Mouse (Mus musculus) limb, embryonic 15.5 days (tissue): ENCODE measurements around the gene Olfr103. TPM values are rescaled to one million over a fixed set of nuclear protein-coding genes. Genes with fewer than 3 reads are reported as not detected.

ENCODE experiments used
- ATAC-seq: fragments of 200-750 bp; cut with Nextera tagmentation; 2 replicates; pipeline ENCODE4 v1.8.0; 2017; ENCODE audit warnings: low read depth, moderate TSS enrichment; ENCODE audit not compliant: insufficient number of reproducible peaks, low FRiP score, low TSS enrichment
- H3K27ac ChIP-seq: fragments of 300-500 bp; sonication (generic); 2 replicates; pipeline ENCODE4 v1.5.1; 2015; ENCODE audit warnings: moderate library complexity, mild to moderate bottlenecking, inconsistent platforms
- H3K27me3 ChIP-seq: fragments of 300-500 bp; sonication (generic); 2 replicates; pipeline ENCODE4 v1.6.1; 2015; ENCODE audit warnings: inconsistent platforms
- H3K36me3 ChIP-seq: fragments of 300-500 bp; sonication (generic); 2 replicates; pipeline ENCODE4 v1.6.1; 2015; ENCODE audit warnings: inconsistent platforms
- H3K4me1 ChIP-seq: fragments of 300-500 bp; sonication (generic); 2 replicates; pipeline ENCODE4 v1.6.1; 2015; ENCODE audit warnings: inconsistent platforms
- H3K4me2 ChIP-seq: fragments of 300-500 bp; sonication (generic); 2 replicates; pipeline ENCODE4 v1.6.1; 2015; ENCODE audit warnings: mild to moderate bottlenecking, inconsistent platforms
- H3K4me3 ChIP-seq: fragments of 300-500 bp; sonication (generic); 2 replicates; pipeline ENCODE4 v1.5.1; 2015; ENCODE audit warnings: mild to moderate bottlenecking, inconsistent platforms
- H3K9ac ChIP-seq: fragments of 300-500 bp; sonication (generic); 2 replicates; pipeline ENCODE4 v1.6.1; 2015; ENCODE audit warnings: inconsistent platforms
- H3K9me3 ChIP-seq: fragments of 300-500 bp; sonication (generic); 2 replicates; pipeline ENCODE4 v1.6.1; 2016; ENCODE audit warnings: inconsistent platforms
- WGBS: fragments of 180-500 bp; shearing (Covaris S2); methylation state at CpG from one replicate; pipeline ENCODE4 v1.1.7; 2015; 5-methylcytosine and 5-hydroxymethylcytosine counted together
- polyA plus RNA-seq: library from polyadenylated mRNA; unstranded; fragments of >200 nt; fragmentation: Nextera tagmentation; extraction: Ambion mirVana; gene quantifications from 2 replicates; pipeline ENCODE4 v1.2.1, GENCODE M21; 2015

The Olfr103 gene
- polyA plus RNA-seq: not detected in 2 replicates

DNA sequence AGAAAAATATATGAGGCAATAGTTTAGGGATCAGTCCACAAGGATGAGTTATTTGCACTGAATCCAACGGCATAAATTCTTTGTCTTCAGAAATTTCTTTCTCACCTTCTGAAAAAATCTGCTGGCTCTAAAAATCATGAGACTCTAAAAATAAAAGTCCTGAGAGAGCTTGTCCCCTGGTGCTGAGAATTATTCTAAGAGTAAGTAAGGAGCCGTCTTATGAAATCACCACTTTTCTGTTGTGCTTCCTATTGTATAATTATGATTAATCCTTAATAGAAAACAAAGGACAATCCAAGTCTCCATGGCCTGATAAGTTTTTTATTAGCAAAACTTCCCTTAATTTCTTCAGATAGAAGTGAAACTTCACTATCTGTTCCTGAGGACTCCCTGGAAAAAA, at the start of gene Olfr103:
TSS of gene Olfr103 (minus strand) at position 101 of the 400 bp plus-strand sequence.
- Histone ChIP-seq H3K9me3 (no peaks in the 10 kb centered on the region), H3K36me3 (no peaks in the 10 kb centered on the region), H3K4me3 (no peak within 1 kb of the TSS), H3K27me3 (no peaks in the 10 kb centered on the region), H3K4me1 (no peaks in the 10 kb centered on the region), H3K9ac (no peak within 1 kb of the TSS), H3K27ac (no peak within 1 kb of the TSS), H3K4me2 (no peak within 1 kb of the TSS)
- no peak for ATAC-seq
- WGBS: 91% methylated on average over 2 of the region's 2 CpGs

DNA sequence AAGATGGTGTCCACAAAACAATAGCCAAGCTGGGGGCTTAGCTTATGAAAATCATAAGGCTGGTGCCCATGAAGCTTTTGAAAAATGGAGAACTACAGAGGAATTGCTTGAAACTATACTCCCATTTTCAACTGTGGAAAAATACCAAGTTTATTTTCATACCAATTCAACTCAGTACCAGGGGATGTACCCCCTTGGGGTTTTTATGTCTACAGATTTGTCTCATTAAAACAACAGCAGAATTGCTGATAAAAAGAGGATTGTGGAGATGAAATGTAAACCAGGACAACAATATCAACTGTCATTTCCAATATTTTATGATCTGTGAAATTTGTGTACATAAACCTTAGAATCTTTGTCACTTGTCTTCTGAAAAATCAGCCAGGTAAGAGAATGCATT, 39.2 kb upstream of the Olfr103 start, which contains the start of gene Olfr105-ps:
TSS of gene Olfr105-ps (plus strand) at position 301 of the 400 bp plus-strand sequence.
- Histone ChIP-seq H3K36me3 (no peaks in the 10 kb centered on the region), H3K4me1 (no peaks in the 10 kb centered on the region), H3K27me3 (no peaks in the 10 kb centered on the region), H3K27ac (no peak within 1 kb of the TSS), H3K4me2 (no peak within 1 kb of the TSS), H3K4me3 (no peak within 1 kb of the TSS), H3K9ac (no peak within 1 kb of the TSS), H3K9me3 (no peaks in the 10 kb centered on the region)
- no peak for ATAC-seq

DNA sequence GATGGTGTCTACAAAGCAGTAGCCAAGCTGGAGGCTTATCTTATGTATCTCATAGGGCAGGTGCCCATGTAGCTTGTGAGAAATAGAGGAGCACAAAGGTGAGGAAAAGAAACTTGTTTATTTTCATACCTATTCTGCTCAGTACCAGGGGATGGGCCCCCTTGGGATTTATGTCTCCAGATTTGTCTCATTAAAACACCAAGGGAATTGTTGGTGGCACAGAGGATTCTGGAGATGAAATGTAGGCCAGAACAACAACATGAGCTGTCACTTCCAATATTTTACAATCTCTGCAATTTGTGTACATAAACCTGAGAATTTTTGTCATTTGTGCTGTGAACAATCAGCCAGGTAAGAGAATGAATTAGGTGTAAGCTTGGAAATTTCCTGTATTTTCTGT, 19.8 kb upstream of the Olfr103 start, which contains the start of gene Olfr104-ps:
TSS of gene Olfr104-ps (plus strand) at position 301 of the 400 bp plus-strand sequence.
- no peak within 1 kb of the TSS for H3K9ac ChIP-seq
- no peak for ATAC-seq
- H3K4me1 ChIP-seq: no peaks in the 10 kb centered on the region
- H3K9me3 ChIP-seq: no peaks in the 10 kb centered on the region
- no peaks in the 10 kb centered on the region for H3K27me3 ChIP-seq
- H3K27ac ChIP-seq: no peak within 1 kb of the TSS
- H3K4me3 ChIP-seq: no peak within 1 kb of the TSS
- H3K36me3 ChIP-seq: no peaks in the 10 kb centered on the region
- H3K4me2 ChIP-seq: no peak within 1 kb of the TSS

DNA sequence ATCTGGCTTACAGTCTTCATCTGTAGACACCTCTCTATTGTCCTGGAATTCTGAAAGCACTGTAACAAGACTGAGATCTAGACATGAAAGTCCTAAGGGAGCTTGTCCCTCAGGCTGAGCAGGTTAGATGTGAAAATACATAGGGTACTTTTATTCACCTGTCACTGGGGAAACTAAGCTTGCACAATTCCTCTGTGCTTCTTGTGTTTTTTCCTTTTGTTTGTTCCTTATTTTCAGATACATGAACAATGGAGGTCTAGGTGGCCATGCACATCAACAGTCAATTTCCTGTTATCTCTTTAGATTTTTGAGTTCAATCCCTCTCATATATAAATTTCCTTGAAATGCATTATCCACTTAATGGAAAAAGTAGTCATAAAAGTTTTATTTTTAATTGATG, 22.5 kb downstream of the Olfr103 start, which contains the start of gene Olfr102:
TSS of gene Olfr102 (minus strand) at position 101 of the 400 bp plus-strand sequence.
- no peaks in the 10 kb centered on the region for H3K27me3 ChIP-seq
- no peak for ATAC-seq
- no peaks in the 10 kb centered on the region for H3K4me1 ChIP-seq
- H3K9ac ChIP-seq: no peak within 1 kb of the TSS
- H3K36me3 ChIP-seq: no peaks in the 10 kb centered on the region
- no peak within 1 kb of the TSS for H3K4me2 ChIP-seq
- H3K4me3 ChIP-seq: no peak within 1 kb of the TSS
- H3K27ac ChIP-seq: no peak within 1 kb of the TSS
- no peaks in the 10 kb centered on the region for H3K9me3 ChIP-seq

DNA sequence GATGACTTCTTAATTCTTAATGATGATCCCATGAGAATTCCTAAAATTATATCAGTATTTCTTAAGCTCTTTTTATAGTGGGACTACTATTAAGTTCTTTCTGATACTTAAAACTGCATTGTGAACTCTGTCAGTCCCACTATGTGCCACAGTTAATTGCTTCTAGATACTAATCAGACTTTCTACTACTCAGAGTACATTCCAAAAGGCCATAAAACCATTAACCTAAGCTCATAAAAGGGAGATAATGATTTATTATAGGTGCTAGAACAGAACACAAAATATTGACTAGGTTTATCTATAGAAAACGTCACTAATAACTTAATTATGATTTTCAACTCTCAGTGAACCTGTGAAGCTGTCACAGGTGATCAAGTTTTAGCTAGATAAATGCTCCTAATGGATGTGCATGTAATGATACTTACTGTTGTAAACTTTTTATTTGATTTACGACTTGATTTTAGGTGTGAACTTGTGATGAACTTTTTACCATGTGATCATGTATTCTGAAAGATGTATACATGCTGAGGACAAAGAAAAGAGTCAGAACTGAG, 29.3 kb downstream of the Olfr103 start:
- ATAC-seq: no peak
- Histone ChIP-seq H3K4me2 (no peak overlapping the region), H3K36me3 (no peaks in the 10 kb centered on the region), H3K9ac (no peak overlapping the region), H3K9me3 (no peaks in the 10 kb centered on the region), H3K27ac (no peak overlapping the region), H3K27me3 (no peaks in the 10 kb centered on the region), H3K4me3 (no peak overlapping the region), H3K4me1 (no peaks in the 10 kb centered on the region)
- 29% methylated on average over 2 of the region's 2 CpGs for WGBS

DNA sequence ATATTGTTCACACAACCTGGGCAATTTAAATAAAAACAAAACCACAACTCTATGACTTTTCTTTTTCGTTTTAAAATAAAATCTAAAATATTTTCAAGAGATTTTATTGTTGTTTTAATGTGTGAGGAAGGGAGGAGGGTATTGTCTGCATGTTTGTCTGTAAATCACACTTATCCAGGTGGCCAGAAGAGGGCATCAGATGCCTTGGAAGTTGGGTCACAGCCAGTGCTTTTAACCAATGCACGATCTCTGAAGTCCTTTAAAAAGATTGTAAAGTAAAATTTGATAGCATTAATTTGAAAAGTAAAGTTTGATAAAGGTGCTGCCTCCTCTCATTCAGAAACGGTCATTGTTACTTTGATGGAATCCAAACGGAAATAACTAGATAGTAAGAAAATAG, 31.0 kb downstream of the Olfr103 start:
- H3K27me3 ChIP-seq: no peaks in the 10 kb centered on the region
- WGBS: 35% methylated on average over 4 of the region's 4 CpGs
- no peak overlapping the region for H3K4me2 ChIP-seq
- H3K27ac ChIP-seq: no peak overlapping the region
- no peaks in the 10 kb centered on the region for H3K4me1 ChIP-seq
- H3K36me3 ChIP-seq: no peaks in the 10 kb centered on the region
- H3K4me3 ChIP-seq: no peak overlapping the region
- no peak for ATAC-seq
- no peaks in the 10 kb centered on the region for H3K9me3 ChIP-seq
- no peak overlapping the region for H3K9ac ChIP-seq

DNA sequence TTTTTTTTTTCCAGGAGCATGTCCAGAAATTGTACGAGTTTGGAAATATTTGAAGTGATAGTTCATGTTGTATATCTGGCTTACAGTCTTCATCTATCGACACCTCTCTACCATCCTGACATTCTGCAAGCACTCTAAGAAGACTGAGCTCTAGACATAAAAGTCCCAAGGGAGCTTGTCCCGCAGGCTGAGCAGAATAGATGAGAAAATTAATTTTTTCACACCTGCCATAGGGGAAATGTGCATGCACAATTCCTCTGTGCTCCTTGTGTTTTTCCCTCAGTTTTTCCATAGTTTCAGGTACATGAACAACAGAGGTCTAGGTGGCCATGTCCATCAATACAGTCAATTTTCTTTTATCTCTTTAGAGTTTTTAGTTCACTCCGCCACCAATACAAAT, 35.3 kb downstream of the Olfr103 start, which contains the start of gene Olfr101:
TSS of gene Olfr101 (minus strand) at position 101 of the 400 bp plus-strand sequence.
- Histone ChIP-seq H3K27me3 (no peaks in the 10 kb centered on the region), H3K4me2 (no peak within 1 kb of the TSS), H3K4me3 (no peak within 1 kb of the TSS), H3K9me3 (no peaks in the 10 kb centered on the region), H3K4me1 (no peaks in the 10 kb centered on the region), H3K36me3 (no peaks in the 10 kb centered on the region), H3K27ac (no peak within 1 kb of the TSS), H3K9ac (no peak within 1 kb of the TSS)
- ATAC-seq: no peak
- WGBS: 81% methylated on average over 4 of the region's 4 CpGs

Other genes starting within 250 kb of the Olfr103 start
- gene Olfr91, start 241.4 kb downstream of the Olfr103 start, polyA plus RNA-seq: not detected in 2 replicates
- not detected in 2 replicates for gene Olfr92, start 219.6 kb downstream of the Olfr103 start, polyA plus RNA-seq
- gene Olfr93, start 178.2 kb downstream of the Olfr103 start, polyA plus RNA-seq: not detected in 2 replicates
- gene Ubd, start 145.8 kb downstream of the Olfr103 start, polyA plus RNA-seq: not detected in 2 replicates
- 0.12 and 0.14 TPM in 2 replicates for gene Olfr94, start 138.7 kb downstream of the Olfr103 start, polyA plus RNA-seq
- not detected in 2 replicates for gene Olfr95, start 126.6 kb downstream of the Olfr103 start, polyA plus RNA-seq
- gene Olfr96, start 119.6 kb downstream of the Olfr103 start, polyA plus RNA-seq: not detected in 2 replicates
- gene Olfr97, start 102.4 kb downstream of the Olfr103 start, polyA plus RNA-seq: not detected in 2 replicates
- gene Olfr98, start 75.9 kb downstream of the Olfr103 start, polyA plus RNA-seq: not detected in 2 replicates
- gene H2-M3, start 69.5 kb downstream of the Olfr103 start, polyA plus RNA-seq: 1.9 and 3.3 TPM in 2 replicates
- gene Olfr99, start 56.2 kb downstream of the Olfr103 start, polyA plus RNA-seq: not detected in 2 replicates
- not detected in 2 replicates for gene Olfr101, start 35.4 kb downstream of the Olfr103 start, polyA plus RNA-seq
- gene Olfr102, start 22.6 kb downstream of the Olfr103 start, polyA plus RNA-seq: not detected in 2 replicates
- not detected in 2 replicates for gene Olfr104-ps, start 19.9 kb upstream of the Olfr103 start, polyA plus RNA-seq
- gene Olfr105-ps, start 39.3 kb upstream of the Olfr103 start, polyA plus RNA-seq: not detected in 2 replicates
- gene Olfr106-ps, start 50.7 kb upstream of the Olfr103 start, polyA plus RNA-seq: not detected in 2 replicates
- gene Olfr107, start 59.5 kb upstream of the Olfr103 start, polyA plus RNA-seq: not detected in 2 replicates
- gene Olfr108, start 105.8 kb upstream of the Olfr103 start, polyA plus RNA-seq: not detected in 2 replicates
- not detected in 2 replicates for gene Olfr109, start 119.2 kb upstream of the Olfr103 start, polyA plus RNA-seq
- gene H2-M2, start 143.9 kb upstream of the Olfr103 start, polyA plus RNA-seq: not detected in 2 replicates
- not detected in 2 replicates for gene Olfr110, start 152.8 kb upstream of the Olfr103 start, polyA plus RNA-seq
- gene Olfr111, start 168.3 kb upstream of the Olfr103 start, polyA plus RNA-seq: not detected in 2 replicates
- gene Olfr112, start 229.8 kb upstream of the Olfr103 start, polyA plus RNA-seq: not detected in 2 replicates
- gene Olfr113, start 238.0 kb upstream of the Olfr103 start, polyA plus RNA-seq: not detected in 2 replicates